Mouse (Mus musculus) testis, adult 2 months (tissue): ENCODE results near the gene Rbm20. TPM values are rescaled to one million over a fixed set of nuclear protein-coding genes. Genes with fewer than 3 reads are reported as not detected.

Experiments used
- H3K27ac ChIP-seq: fragments of 200-500 bp; 2 replicates; pipeline ENCODE4 v1.5.1; 2012; ENCODE audit warnings: low read depth, low read length; ENCODE audit not compliant: control insufficient read depth, insufficient read depth
- H3K27me3 ChIP-seq: fragments of 200-500 bp; 2 replicates; pipeline ENCODE4 v1.6.1; 2012; ENCODE audit warnings: mild to moderate bottlenecking, low read length, moderate library complexity; ENCODE audit not compliant: control insufficient read depth, insufficient read depth
- H3K36me3 ChIP-seq: fragments of 200-500 bp; 2 replicates; pipeline ENCODE4 v1.6.1; 2012; ENCODE audit warnings: mild to moderate bottlenecking, low read length; ENCODE audit not compliant: control insufficient read depth, insufficient read depth
- H3K4me1 ChIP-seq: fragments of 200-500 bp; 2 replicates; pipeline ENCODE4 v1.6.1; 2012; ENCODE audit warnings: low read length; ENCODE audit not compliant: control insufficient read depth, insufficient read depth
- H3K4me3 ChIP-seq: fragments of 200-500 bp; 2 replicates; pipeline ENCODE4 v1.5.1; 2012; ENCODE audit warnings: low read depth, mild to moderate bottlenecking, low read length, moderate library complexity, mixed read lengths; ENCODE audit not compliant: control insufficient read depth
- CTCF ChIP-seq: fragments of 200-500 bp; IDR thresholded peaks from 2 replicates; pipeline ENCODE4 v1.5.1; 2012; ENCODE audit warnings: low read depth, mild to moderate bottlenecking, inconsistent platforms, low read length, moderate library complexity; ENCODE audit not compliant: control insufficient read depth, insufficient read depth, insufficient replicate concordance
- POLR2A ChIP-seq: fragments of 200-500 bp; IDR thresholded peaks from 2 replicates; pipeline ENCODE4 v1.6.1; 2012; ENCODE audit warnings: low read depth, mild to moderate bottlenecking, inconsistent platforms, low read length, moderate library complexity; ENCODE audit not compliant: control insufficient read depth
- polyA plus RNA-seq: library from polyadenylated mRNA; depleted of rRNA; stranded (reverse); fragments of >200 nt; gene quantifications from 2 replicates; pipeline ENCODE4 v1.2.3, GENCODE M21; 2012

Rbm20 gene
- polyA plus RNA-seq, 1 experiment = 0.78 TPM

DNA sequence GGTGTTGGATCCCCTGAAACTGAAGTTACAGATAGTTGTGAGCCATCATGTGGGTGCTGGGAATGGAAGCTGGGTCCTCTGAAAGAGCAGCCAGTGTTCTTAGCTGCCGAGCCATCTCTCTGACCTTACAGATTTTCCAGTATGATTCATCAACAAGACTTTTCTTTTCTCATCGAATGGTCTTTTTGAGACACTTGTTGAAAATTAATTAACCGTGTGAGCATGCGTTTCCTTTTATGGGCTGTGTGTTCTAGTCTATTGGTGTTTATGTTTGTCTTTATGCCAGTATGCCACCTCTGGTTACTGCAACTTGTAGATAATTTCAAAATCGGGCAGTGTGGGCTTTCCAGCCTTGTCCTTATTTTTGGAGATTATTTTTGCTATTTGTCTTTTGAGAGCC, 45.1 kb downstream of the Rbm20 start:
- H3K36me3 ChIP-seq = no peaks in the 10 kb centered on the region
- H3K4me1 ChIP-seq = no peaks in the 10 kb centered on the region
- TF ChIP-seq POLR2A = no peak
- no peak for TF ChIP-seq CTCF
- no peak overlapping the region for H3K27ac ChIP-seq
- H3K4me3 ChIP-seq = no peak overlapping the region
- H3K27me3 ChIP-seq = no peaks in the 10 kb centered on the region

DNA sequence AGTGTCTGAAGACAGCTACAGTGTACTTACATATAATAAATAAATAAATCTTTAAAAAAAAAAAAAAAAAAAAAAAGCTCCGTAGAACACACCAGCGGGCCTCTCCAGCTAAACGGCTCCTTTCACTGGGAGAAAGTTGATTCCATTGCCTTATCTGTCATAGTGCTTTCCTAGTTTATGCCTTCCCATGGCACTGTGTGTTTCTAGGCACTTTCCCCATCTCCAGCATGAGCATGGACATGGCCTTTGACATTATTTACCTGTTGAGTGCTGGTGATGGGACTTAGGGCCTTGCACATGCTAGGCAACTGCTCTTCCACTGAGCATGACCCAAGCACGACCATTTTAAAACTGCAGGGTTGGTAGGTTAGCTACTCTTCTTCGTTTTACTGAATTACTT, 46.9 kb downstream of the Rbm20 start:
- Histone ChIP-seq H3K36me3 (no peaks in the 10 kb centered on the region), H3K27me3 (no peaks in the 10 kb centered on the region), H3K27ac (no peak overlapping the region), H3K4me3 (no peak overlapping the region), H3K4me1 (no peaks in the 10 kb centered on the region)
- TF ChIP-seq POLR2A (no peak), CTCF (no peak)

DNA sequence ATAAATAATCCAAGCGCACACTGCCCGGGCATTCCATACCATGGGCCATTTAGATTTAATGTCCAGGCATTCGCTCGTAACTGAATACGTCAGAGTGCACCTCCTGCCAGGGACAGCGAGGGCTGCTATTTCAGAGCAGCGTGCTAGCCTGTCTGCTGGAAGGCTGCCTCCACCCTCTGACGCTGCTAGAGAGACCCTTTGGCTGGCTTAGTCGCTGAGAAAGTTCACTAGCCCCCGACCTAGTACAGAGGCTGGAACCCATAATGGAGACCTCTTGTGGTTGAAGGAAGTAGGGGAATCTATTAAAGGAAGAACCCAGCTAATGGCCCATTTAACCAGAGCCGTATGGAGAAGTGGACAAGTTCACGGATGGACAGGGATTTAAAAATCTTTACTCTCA, 49.2 kb downstream of the Rbm20 start:
- H3K36me3 ChIP-seq = no peaks in the 10 kb centered on the region
- no peak overlapping the region for H3K4me3 ChIP-seq
- no peaks in the 10 kb centered on the region for H3K27me3 ChIP-seq
- no peak overlapping the region for H3K27ac ChIP-seq
- TF ChIP-seq POLR2A (no peak), CTCF (no peak)
- peaks cover under 1% of the 10 kb centered on the region for H3K4me1 ChIP-seq

DNA sequence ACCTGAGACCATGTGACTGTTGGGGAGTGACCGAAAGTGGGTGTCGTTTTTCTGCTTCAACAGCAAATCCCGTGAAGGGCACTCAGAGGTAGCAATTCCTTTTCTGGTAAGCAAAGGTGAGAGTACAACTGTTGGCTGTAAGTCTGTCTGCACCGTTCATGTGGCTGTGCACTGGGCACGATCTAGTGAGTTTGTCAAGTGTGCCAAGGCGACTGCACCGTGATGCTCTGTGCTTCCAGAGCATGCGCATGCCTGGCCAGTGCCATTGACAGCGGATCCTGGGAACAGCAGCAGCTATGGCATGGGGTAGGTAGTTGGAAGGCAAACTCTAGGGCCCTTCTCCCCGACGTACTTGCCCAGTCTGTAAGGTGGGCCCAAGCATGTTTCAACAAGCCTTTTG, 49.6 kb downstream of the Rbm20 start:
- TF ChIP-seq POLR2A (no peak), CTCF (no peak)
- no peak overlapping the region for H3K27ac ChIP-seq
- peaks cover 3% of the 10 kb centered on the region for H3K4me1 ChIP-seq
- H3K36me3 ChIP-seq = no peaks in the 10 kb centered on the region
- no peaks in the 10 kb centered on the region for H3K27me3 ChIP-seq
- H3K4me3 ChIP-seq = no peak overlapping the region

DNA sequence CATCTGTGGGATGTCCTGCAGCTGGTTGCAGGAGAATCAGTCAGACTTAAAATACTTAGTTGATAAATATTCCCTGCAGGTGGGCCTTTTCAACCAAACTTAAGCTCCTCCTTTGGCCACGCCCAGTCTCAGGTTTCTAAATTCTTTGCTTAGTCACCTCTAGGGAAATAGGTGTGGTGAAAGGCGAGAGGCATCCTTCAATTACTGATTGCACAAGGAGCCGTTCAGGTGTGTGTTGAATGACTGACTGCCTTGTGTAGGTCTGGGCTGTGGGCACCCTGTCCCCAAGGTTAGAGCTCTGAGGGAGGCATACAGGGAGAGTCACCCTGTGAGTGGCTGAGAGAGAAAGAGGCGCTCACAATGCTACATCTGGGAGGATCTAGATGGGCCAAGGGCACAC, 50.2 kb downstream of the Rbm20 start:
- no peak for TF ChIP-seq POLR2A
- TF ChIP-seq CTCF = no peak
- Histone ChIP-seq H3K36me3 (no peaks in the 10 kb centered on the region), H3K4me1 (peaks cover 3% of the 10 kb centered on the region), H3K27me3 (no peaks in the 10 kb centered on the region), H3K4me3 (no peak overlapping the region), H3K27ac (no peak overlapping the region)

DNA sequence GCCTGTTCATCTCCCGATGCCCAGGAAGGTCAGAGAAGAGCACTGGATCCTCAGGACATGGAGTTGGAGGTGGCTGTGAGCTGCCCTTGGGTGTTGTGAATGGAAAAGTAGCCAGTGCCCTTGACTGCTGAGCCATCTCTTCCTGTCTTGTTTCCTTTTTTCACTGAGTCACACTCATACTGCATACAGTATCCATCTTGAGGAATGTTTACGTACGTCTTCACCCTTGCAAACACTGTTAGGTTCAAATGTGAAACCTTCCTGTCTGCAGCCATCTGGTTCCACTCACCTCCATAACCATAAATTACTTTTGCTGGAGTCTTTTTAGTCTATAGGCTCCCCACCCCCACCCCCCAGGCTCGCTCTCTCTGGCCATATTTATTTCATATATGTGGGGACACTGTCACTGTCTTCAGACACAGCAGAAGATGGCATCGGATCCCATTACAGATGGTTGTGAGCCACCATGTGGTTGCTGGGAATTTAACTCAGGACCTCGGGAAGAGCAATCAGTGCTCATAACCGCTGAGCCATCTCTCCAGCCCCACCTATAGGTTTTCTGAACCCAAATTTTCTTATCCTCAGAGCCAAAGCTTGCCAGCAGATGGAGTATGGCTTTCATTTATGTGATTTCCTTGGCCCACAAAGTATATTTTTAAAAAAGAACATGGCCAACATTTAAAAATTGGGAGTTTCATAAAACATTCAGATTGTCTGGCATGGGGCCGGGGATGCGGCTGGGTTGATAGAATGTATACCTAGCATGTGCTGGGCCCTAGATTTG, 51.0 kb downstream of the Rbm20 start:
- no peak for TF ChIP-seq CTCF
- Histone ChIP-seq H3K27ac (no peak overlapping the region), H3K4me3 (no peak overlapping the region), H3K36me3 (no peaks in the 10 kb centered on the region), H3K4me1 (peaks cover 3% of the 10 kb centered on the region), H3K27me3 (no peaks in the 10 kb centered on the region)

DNA sequence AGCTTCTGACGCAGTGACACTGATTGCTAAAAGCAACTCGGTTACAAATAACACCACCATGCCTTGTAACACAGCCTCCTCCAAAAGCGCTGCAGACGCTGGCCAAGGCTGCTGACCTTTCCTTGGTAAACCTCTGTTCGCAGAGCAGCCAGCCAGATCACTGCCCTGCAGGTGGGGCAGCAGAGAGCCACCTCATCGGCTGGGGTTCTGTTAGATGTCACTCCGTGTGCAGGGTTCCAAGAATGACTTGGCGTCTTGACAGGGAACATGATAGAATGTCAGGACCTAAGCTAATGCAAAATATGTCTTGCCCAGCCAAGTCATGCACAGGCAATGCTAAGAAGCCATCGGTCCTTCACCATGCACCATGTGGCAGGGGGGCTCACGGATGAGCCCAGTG, 52.8 kb downstream of the Rbm20 start:
- H3K27me3 ChIP-seq = no peaks in the 10 kb centered on the region
- no peak for TF ChIP-seq POLR2A
- no peak for TF ChIP-seq CTCF
- no peak overlapping the region for H3K4me3 ChIP-seq
- H3K36me3 ChIP-seq = no peaks in the 10 kb centered on the region
- peaks cover 3% of the 10 kb centered on the region for H3K4me1 ChIP-seq
- no peak overlapping the region for H3K27ac ChIP-seq
